Mouse (Mus musculus): ENCODE measurements at regions not wholly inside any gene's neighbourhood (a gene's known extent, or its start where the extent isn't known, plus 50 kb on each side); places are given as distances from the start of the nearest gene placed in this dataset.

GRCm38 (mm10) chr4:91180241-91181096, 220.1 kb downstream of the Elavl2 start:
- no peak for DNase-seq (ENCODE audit: low spot score in 2 of 2)

GRCm38 (mm10) chr4:91164280-91165121, 236.1 kb downstream of the Elavl2 start:
- no peak for DNase-seq (ENCODE audit: low spot score in 2 of 2)

- DNase-seq (ENCODE audit: low spot score in 2 of 2) = peak in 1 of 2 experiments; percentile 16
These were observed 243.5 kb downstream of the Elavl2 start for GRCm38 (mm10) chr4:91157047-91157446.

DNA sequence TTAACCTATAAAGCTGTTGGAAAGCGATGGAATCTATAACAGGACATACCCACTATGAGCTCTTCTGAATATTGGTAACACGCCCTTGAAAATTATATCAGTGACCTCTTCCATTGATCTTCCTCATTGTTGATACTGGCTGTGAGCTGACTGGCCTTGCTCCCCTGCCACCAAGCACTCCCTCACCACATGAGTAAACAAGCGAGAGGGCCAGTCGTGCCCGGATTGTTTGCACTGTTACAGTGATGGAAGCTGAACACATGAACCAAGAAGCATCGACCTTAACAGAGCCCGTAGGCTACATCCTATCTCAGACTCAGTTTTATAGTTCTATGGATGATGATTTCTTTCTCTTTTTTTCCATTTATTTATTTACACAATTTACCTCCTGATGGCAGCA, 255.9 kb downstream of the Elavl2 start:
- DNase-seq (ENCODE audit: low spot score in 2 of 2) = no peak

DNA sequence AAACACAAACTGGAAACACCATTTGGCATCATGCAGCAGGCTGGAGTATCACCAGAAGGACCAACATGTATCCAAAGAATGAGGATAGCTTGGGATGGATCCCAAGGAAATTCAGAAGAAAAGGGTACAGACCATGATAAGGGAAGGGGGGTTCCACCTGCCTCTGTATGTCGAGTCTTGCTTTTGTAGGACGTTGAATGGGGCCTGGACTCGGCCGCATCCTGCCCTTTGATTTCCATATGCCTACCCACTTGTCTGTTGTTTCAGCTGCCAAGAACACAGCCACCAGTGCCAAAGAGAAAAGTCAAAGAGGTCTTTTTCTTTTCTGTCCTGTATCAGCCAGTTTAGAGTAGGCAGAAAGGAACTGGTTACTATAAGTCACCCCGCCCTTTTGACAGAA, 256.7 kb downstream of the Elavl2 start:
- DNase-seq (ENCODE audit: low spot score in 2 of 2) = no peak

- DNase-seq (ENCODE audit: low spot score in 2 of 2) = no peak
These were observed 265.3 kb downstream of the Elavl2 start for GRCm38 (mm10) chr4:91135327-91135726.

GRCm38 (mm10) chr4:91132266-91132665, 268.3 kb downstream of the Elavl2 start:
- DNase-seq (ENCODE audit: low spot score in 2 of 2) = no peak

DNA sequence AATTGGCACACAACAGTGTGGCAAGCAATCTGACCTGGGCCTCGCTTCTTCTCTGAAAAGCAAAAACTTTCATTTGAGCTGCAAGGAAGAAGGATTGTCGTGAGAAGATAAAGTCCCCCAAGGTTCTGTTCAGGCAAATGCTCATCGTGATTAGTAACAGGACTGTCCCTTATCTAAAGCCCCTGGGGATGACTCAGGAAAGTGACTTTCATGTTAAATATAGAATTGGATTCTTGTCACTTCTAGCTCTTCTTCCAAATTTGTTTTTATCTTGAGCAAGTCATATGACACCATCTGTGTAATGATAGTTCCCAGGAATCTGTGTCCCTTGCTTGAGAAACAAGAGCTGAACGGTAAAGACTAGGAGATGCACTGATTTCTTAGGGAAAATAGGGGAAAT, 280.3 kb downstream of the Elavl2 start:
- no peak for DNase-seq (ENCODE audit: low spot score in 2 of 2)

DNA sequence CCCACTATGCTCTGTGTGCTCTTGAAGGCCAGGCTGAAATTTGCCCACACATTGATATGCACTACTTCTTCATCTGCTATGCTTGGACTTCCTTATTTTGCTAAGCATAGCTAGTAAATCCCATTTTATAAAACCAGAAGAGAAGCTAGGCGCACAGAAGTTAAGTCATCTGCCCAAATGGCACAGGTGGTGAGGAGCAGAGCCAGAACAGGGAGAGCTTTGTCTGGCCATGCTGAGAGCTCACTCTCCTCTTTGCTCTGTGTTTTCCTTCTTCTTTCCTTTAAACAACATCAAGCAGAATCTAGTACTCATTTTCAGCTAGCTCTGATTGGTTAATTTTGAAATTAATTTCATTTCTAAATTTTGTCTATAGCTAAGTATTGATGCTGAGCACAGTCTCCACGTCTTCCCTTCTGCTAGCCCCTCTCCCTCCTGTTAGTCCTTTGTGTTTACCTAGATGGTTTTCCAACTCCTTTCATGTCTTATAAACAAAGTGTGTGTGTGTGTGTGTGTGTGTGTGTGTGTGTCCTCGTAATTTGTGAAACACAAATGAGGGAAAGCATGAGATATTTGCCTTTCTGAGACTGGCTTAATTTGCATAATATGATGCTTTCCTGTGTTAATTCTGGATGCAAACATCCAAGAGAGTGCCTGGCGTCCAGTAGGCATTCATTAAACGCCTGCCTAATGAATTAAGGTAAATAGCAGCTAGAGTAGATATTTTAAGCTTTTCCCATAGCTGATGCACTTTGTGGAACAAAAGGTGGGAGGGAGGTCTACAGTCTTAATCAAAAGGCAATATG, 283.6 kb downstream of the Elavl2 start:
- DNase-seq (ENCODE audit: low spot score in 2 of 2) = no peak

DNA sequence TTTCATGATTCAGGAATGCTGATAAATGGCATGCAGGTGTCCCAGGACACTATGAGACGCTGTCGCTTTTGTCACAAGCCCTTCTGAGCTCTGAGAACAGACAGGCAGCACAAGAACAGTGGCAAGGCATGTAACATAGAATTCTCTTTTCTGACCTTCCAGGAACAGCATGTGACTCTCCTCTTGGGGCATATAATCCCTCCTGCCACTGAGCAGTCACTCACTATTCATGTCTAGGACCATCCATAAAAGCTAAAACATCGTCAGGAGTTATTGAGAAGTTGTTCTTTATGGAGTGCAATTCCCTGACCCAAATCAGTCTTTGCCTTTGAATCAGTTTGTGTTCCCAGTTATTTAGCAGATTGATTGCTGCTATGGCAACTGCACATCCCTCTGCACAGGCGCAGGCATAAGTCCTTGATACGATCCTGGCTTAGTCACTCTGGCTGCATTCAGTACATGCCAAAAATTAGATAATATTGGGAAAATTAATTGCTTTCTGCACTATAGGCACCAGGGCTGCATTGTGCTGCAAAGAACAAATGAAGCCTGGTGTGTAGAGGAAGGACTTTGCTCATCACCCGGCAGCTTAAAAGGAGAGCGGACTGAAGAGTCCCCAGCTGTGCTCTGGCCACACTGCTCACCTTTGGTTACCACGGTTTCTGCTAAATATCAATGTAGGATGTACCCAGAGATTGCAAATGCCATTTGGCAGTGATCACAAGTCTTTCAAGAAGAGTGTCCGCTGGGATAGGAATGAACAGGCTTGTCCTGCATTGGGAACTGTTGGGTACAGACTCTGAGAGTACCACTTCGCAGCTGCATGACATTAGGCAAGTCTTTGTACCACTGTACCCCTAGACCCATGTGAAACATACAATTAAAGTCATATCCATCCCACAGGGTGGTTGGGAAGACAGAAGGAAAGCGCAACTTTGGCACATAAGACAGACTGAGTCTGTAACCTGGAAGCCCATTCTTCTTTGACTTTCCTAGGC, 288.6 kb downstream of the Elavl2 start:
- no peak for DNase-seq (ENCODE audit: low spot score in 2 of 2)

GRCm38 (mm10) chr4:91096086-91096485, 304.5 kb downstream of the Elavl2 start:
- DNase-seq (ENCODE audit: low spot score in 2 of 2) = peak; percentile 37 to 68

DNA sequence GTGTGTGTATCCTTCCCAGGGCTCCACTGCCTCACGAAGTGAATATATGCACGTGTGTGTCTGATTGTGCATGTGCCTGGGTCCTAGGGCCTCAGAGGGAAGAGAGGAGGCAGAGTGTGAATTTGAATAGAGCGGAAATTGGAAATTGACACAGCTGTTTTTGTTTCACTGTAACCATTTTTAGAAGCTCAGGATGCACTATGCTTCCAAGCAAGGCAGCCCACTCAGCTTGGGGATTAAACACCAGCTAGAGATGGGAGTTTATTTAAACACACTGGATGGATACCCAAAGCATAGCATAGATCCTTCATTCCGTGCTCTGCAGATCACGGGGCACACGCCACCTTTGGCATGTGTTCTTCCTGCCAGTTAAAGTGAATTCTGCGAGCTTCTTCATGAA, 306.2 kb downstream of the Elavl2 start:
- DNase-seq (ENCODE audit: low spot score in 2 of 2) = no peak

GRCm38 (mm10) chr4:91093885-91094284, 306.7 kb downstream of the Elavl2 start:
- no peak for DNase-seq (ENCODE audit: low spot score in 2 of 2)

- peak in 1 of 2 experiments; percentile 52 for DNase-seq (ENCODE audit: low spot score in 2 of 2)
These were observed 308.3 kb downstream of the Elavl2 start for GRCm38 (mm10) chr4:91092323-91092722.

GRCm38 (mm10) chr4:91091910-91092309, 308.7 kb downstream of the Elavl2 start:
- DNase-seq (ENCODE audit: low spot score in 2 of 2) = no peak

GRCm38 (mm10) chr4:91083950-91084349, 316.6 kb downstream of the Elavl2 start:
- DNase-seq (ENCODE audit: low spot score in 2 of 2) = no peak

- no peak for DNase-seq (ENCODE audit: low spot score in 2 of 2)
These were observed 319.1 kb downstream of the Elavl2 start for GRCm38 (mm10) chr4:91081447-91081846.

DNA sequence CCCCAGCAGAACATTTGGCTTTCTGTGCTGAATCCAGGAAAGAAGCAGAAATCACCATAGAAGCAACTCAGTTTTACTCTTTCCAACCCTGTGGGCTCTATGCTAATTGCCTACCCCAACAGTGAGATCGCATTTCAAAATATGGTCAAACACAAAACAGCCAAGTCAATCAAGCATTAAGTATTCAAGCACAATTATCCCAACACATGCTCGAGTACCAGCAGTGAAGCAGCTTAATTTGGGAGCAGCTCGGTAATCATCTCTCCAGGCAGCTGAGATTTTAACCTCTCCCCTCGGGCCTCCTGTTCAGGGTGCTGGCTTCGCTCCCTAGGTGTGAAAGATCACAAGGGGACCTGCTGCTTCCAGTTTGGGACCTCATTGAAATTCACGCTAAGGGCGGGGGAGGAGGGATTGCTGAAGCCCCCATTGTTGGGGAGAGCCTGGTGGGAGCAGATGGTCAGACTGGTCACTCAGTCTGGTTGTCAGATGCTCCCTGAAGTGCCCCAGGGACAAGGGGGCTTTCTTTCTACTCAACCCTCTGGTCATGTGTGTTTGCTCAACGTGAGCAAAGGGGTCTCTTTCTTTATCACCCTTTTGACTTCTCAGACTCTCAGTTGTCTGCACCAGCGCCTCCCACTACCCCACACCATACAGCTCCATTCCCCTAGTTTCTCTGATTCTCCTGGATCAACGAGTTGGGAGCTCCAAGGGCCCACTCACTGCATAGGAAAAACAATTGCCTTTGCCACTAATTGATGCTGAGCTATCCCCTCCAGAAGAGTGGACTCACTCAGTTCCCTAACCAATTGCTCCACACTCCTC, 319.8 kb downstream of the Elavl2 start:
- peak in 1 of 2 experiments; percentile 32 for DNase-seq (ENCODE audit: low spot score in 2 of 2)

GRCm38 (mm10) chr4:91071263-91071662, 329.3 kb downstream of the Elavl2 start:
- DNase-seq (ENCODE audit: low spot score in 2 of 2) = no peak

DNA sequence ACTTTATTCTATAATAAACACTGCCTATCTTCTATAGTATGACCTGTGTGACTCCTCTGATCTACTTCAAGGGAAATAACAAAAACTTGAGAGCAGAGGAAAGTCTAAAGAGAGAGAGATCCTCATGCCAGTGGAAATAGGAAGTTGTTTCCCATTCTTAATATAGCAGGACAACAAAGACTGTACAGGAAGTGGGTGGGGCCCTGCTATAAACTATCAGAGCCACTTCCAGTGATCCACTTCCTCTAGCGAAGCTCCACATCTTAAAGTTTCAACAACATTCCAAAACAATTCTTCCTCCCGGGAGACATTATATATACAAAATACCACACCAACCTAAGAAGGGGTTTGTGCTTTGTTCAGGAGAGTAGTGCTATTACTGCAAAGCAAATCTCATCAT, 339.7 kb downstream of the Elavl2 start:
- no peak for DNase-seq (ENCODE audit: low spot score in 2 of 2)
